23 mouse cellular contexts compared by ENCODE assay signal in genomic region chr13:45401816-45402215, GRCm38 (mm10). TPM values are rescaled to one million over a fixed set of nuclear protein-coding genes. Genes with fewer than 3 reads are reported as not detected.
DNase-seq lines count a peak whose midpoint lies in the region; ATAC-seq and TF ChIP-seq lines count a peak whose summit lies in the region.
"Had no signal": no experiment of that assay in that cellular context is flagged by ENCODE, and none has a peak within 500 bp of the region (broad histone marks: within the 10 kb centered on the region; RNA-seq: fewer than 3 reads in every experiment).

No protein-coding gene starts in this region.

- H3K4me3 ChIP-seq in stomach, embryonic 16.5 days (replicated peaks; ENCODE audit: low read length): no peak overlapping the region
- no peak overlapping the region for H3K4me3 ChIP-seq in stomach, postnatal 0 days (ENCODE audit: low read depth, low read length)
- no peak overlapping the region for H3K4me3 ChIP-seq in limb, embryonic 12.5 days (replicated peaks)
- H3K4me3 ChIP-seq: heart, embryonic 13.5 days; midbrain, embryonic 12.5 days; neural tube, embryonic 13.5 days had no signal

- no peak for ATAC-seq in stomach, embryonic 16.5 days (ENCODE audit: insufficient read depth, low FRiP score)
- no peak for ATAC-seq in stomach, postnatal 0 days (ENCODE audit: low FRiP score, low TSS enrichment)
- no peak for ATAC-seq in limb, embryonic 12.5 days (ENCODE audit: insufficient number of reproducible peaks, insufficient read depth, low FRiP score, low TSS enrichment, low read depth)
- ATAC-seq: forebrain, postnatal 0 days; hindbrain, postnatal 0 days had no signal

- H3K36me3 ChIP-seq in stomach, embryonic 16.5 days (ENCODE audit: control insufficient read depth, insufficient read depth, low read length): peaks cover 19% of the 10 kb centered on the region; the same call in 1 of the 2 replicates
- peaks cover 8% of the 10 kb centered on the region; the same call in 1 of the 2 replicates for H3K36me3 ChIP-seq in stomach, postnatal 0 days (ENCODE audit: control insufficient read depth, insufficient read depth, low read length)
- H3K36me3 ChIP-seq in limb, embryonic 12.5 days: peaks cover 48% of the 10 kb centered on the region
- H3K36me3 ChIP-seq: G1E had no signal

- peak overlapping the region; percentile 46; the same call in 1 of the 2 replicates for H3K27ac ChIP-seq in stomach, embryonic 16.5 days (ENCODE audit: low read length)
- H3K27ac ChIP-seq in stomach, postnatal 0 days (replicated peaks): no peak overlapping the region
- H3K27ac ChIP-seq in limb, embryonic 12.5 days: peak overlapping the region; percentile 89
- H3K27ac ChIP-seq: heart, embryonic 13.5 days; hindbrain, postnatal 0 days; midbrain, embryonic 12.5 days; neural tube, embryonic 13.5 days had no signal

- no peaks in the 10 kb centered on the region for H3K9me3 ChIP-seq in stomach, embryonic 16.5 days (replicated peaks; ENCODE audit: control insufficient read depth, low read length)
- H3K9me3 ChIP-seq in stomach, postnatal 0 days (ENCODE audit: control insufficient read depth, low read length): no peaks in the 10 kb centered on the region
- H3K9me3 ChIP-seq in limb, embryonic 12.5 days: no peaks in the 10 kb centered on the region
- H3K9me3 ChIP-seq: G1E; heart, embryonic 13.5 days; midbrain, embryonic 12.5 days; neural tube, embryonic 13.5 days had no signal

- intact Hi-C loops in gastrocnemius, postnatal 36 days (cut with DNase I): no loop called here

- H3K4me2 ChIP-seq in stomach, embryonic 16.5 days (ENCODE audit: low read depth, low read length): no peak overlapping the region
- no peak overlapping the region for H3K4me2 ChIP-seq in stomach, postnatal 0 days (replicated peaks; ENCODE audit: low read depth)
- H3K4me2 ChIP-seq in limb, embryonic 12.5 days: peak overlapping the region; percentile 10; the same call in 1 of the 2 replicates
- H3K4me2 ChIP-seq: heart, embryonic 13.5 days; lung, embryonic 14.5 days; midbrain, embryonic 12.5 days; neural tube, embryonic 13.5 days had no signal

- 81% methylated on average over 7 of the region's 7 CpGs for WGBS in stomach, embryonic 16.5 days
- 76% methylated on average over 7 of the region's 7 CpGs for WGBS in stomach, postnatal 0 days
- WGBS in limb, embryonic 12.5 days: 58% methylated on average over 7 of the region's 7 CpGs

- no peak for TF ChIP-seq CTCF in stomach, postnatal 0 days (IDR thresholded peaks at IDR 0.05; ENCODE audit: low read depth)

- H3K4me1 ChIP-seq in stomach, embryonic 16.5 days (ENCODE audit: control insufficient read depth, insufficient read depth, low read length): peaks cover 6% of the 10 kb centered on the region; the same call in 1 of the 2 replicates
- H3K4me1 ChIP-seq in stomach, postnatal 0 days (replicated peaks; ENCODE audit: control insufficient read depth, insufficient read depth): 0 out of 2 replicates have a peak, but pooled peaks cover 3% of the 10 kb centered on the region
- H3K4me1 ChIP-seq in limb, embryonic 12.5 days (replicated peaks): peaks cover 56% of the 10 kb centered on the region

- H3K9ac ChIP-seq in stomach, embryonic 16.5 days (ENCODE audit: low read length): no peak overlapping the region
- H3K9ac ChIP-seq in stomach, postnatal 0 days (ENCODE audit: low read length): no peak overlapping the region
- no peak overlapping the region; the same call in 1 of the 2 replicates for H3K9ac ChIP-seq in limb, embryonic 12.5 days (replicated peaks)
- H3K9ac ChIP-seq: forebrain, postnatal 0 days; heart, embryonic 13.5 days; lung, embryonic 14.5 days; midbrain, embryonic 12.5 days; neural tube, embryonic 13.5 days had no signal

- TF ChIP-seq EP300 in stomach, postnatal 0 days (optimal IDR thresholded peaks at IDR 0.05): no peak

- peak; percentile 38 for DNase-seq in embryo, embryonic 10.5 days (ENCODE audit: low spot score)
- no peak for DNase-seq in embryo, embryonic 10 days (ENCODE audit: low spot score)
- DNase-seq in stomach, postnatal 0 days (ENCODE audit: low spot score): no peak
- no peak for DNase-seq in gastrocnemius, adult 8-10 months (ENCODE audit: low spot score in 2 of 2)
- DNase-seq in heart, adult 11 months: no peak
- no peak for DNase-seq in gastrocnemius, postnatal 36 days
- DNase-seq: adrenal gland, postnatal 25 days; cerebellum, adult 11 months; cerebellum, postnatal 10 days; embryo, embryonic 11 days; forebrain, postnatal 0 days; heart, adult 18-20 months; heart, postnatal 36 days; lung, embryonic 14.5 days; lung, postnatal 4 days; thymus, adult 2 months had no signal

- H3K27me3 ChIP-seq in stomach, embryonic 16.5 days (ENCODE audit: control insufficient read depth, insufficient read depth, low read length): no peaks in the 10 kb centered on the region
- no peaks in the 10 kb centered on the region for H3K27me3 ChIP-seq in stomach, postnatal 0 days (ENCODE audit: control insufficient read depth, insufficient read depth, low read length)
- H3K27me3 ChIP-seq in limb, embryonic 12.5 days: no peaks in the 10 kb centered on the region
- H3K27me3 ChIP-seq: heart, embryonic 13.5 days; midbrain, embryonic 12.5 days; neural tube, embryonic 13.5 days had no signal

RNA-seq across cellular contexts. Expression of gene Mylip, which starts 12.3 kb away (rescaled TPM):
- polyA plus RNA-seq in stomach, embryonic 16.5 days (2015; fragmentation: Nextera tagmentation; extraction: Ambion mirVana): 10.9 and 12.9 TPM in 2 replicates
- 5.1 and 7.5 TPM in 2 replicates for polyA plus RNA-seq in stomach, postnatal 0 days (2015; fragmentation: Nextera tagmentation; extraction: Ambion mirVana)
- 25.4 and 25.6 TPM in 2 replicates for polyA plus RNA-seq in limb, embryonic 12.5 days (2016; fragmentation: Nextera tagmentation; extraction: Ambion mirVana)
- total RNA-seq in gastrocnemius, adult 8-10 months (2022): 10 to 100 TPM; 11.4 to 21.1 (median 15.7) TPM
- total RNA-seq in gastrocnemius, postnatal 36 days (2021): 10 to 100 TPM in 1 of 2 experiments, 1 to 10 TPM in 1; 9.9 to 10.9 TPM
